Mouse (Mus musculus): ENCODE measurements at regions not wholly inside any gene's neighbourhood (a gene's known extent, or its start where the extent isn't known, plus 50 kb on each side); places are given as distances from the start of the nearest gene placed in this dataset.

- dilution Hi-C loops (cut with MboI; ENCODE audit: extremely low pct_ligation_motif_present, extremely low pct_unique_long_range_greater_than_20kb, low sequenced_read_pairs): no loop called here
- DNase-seq (ENCODE audit: extremely low read depth): no peak
- TF ChIP-seq E2F4 (IDR thresholded peaks at IDR 0.05; ENCODE audit: insufficient replicate concordance, low read depth, low read length): no peak
- TF ChIP-seq CHD1 (IDR thresholded peaks at IDR 0.05; ENCODE audit: low read depth, low read length): no peak
- no peak for TF ChIP-seq SMC3 (IDR thresholded peaks at IDR 0.05; ENCODE audit: low read depth, low read length)
- no peak for TF ChIP-seq NELFE (IDR thresholded peaks at IDR 0.05; ENCODE audit: low read depth, low read length)
- TF ChIP-seq USF2 (conservative IDR thresholded peaks at IDR 0.05; ENCODE audit: low read depth, low read length): no peak
- no peak for TF ChIP-seq MYC (IDR thresholded peaks at IDR 0.05; ENCODE audit: low read depth, low read length)
- no peak for TF ChIP-seq ETS1 (conservative IDR thresholded peaks at IDR 0.05; ENCODE audit: low read depth, low read length)
- no peak for TF ChIP-seq ZNF384 (IDR thresholded peaks at IDR 0.05; ENCODE audit: low read depth, low read length)
- TF ChIP-seq CTCF (conservative IDR thresholded peaks at IDR 0.05 in 1 of 2, IDR thresholded peaks at IDR 0.05 in 1 of 2; ENCODE audit: low read depth in 2 of 2, low read length in 2 of 2): no peak
- TF ChIP-seq RCOR1 (conservative IDR thresholded peaks at IDR 0.05; ENCODE audit: low read depth, low read length): no peak
- no peak for TF ChIP-seq BHLHE40 (IDR thresholded peaks at IDR 0.05; ENCODE audit: low read depth, low read length)
- no peak for TF ChIP-seq IRF4 (IDR thresholded peaks at IDR 0.05; ENCODE audit: low read depth, low read length)
- TF ChIP-seq USF1 (IDR thresholded peaks at IDR 0.05; ENCODE audit: low read depth, low read length): no peak
- no peak for TF ChIP-seq POLR2AphosphoS2 (IDR thresholded peaks at IDR 0.05; ENCODE audit: low read depth, low read length)
- TF ChIP-seq RAD21 (IDR thresholded peaks at IDR 0.05; ENCODE audit: low read depth, low read length): no peak
- TF ChIP-seq HCFC1 (IDR thresholded peaks at IDR 0.05; ENCODE audit: low read depth, low read length): no peak
- no peak for TF ChIP-seq ZMIZ1 (IDR thresholded peaks at IDR 0.05; ENCODE audit: low read depth, low read length)
- TF ChIP-seq KAT2A (IDR thresholded peaks at IDR 0.05; ENCODE audit: insufficient replicate concordance, low read length): no peak
- TF ChIP-seq ZKSCAN1 (IDR thresholded peaks at IDR 0.05; ENCODE audit: borderline replicate concordance, low read depth, low read length): no peak
These were observed 148.1 kb upstream of the Ccn2 start for GRCm38 (mm10) chr10:24447135-24447534.

GRCm38 (mm10) chr10:24448001-24448561 lies 147.2 kb upstream of the Ccn2 start:
- H3K9me3 ChIP-seq (replicated peaks; ENCODE audit: low read length): no peaks in the 10 kb centered on the region
- H3K4me2 ChIP-seq (ENCODE audit: insufficient read depth, low read depth, poor library complexity, severe bottlenecking): no peak overlapping the region
- DNase-seq (ENCODE audit: extremely low read depth): no peak
- H3K27ac ChIP-seq (ENCODE audit: insufficient read depth, low read depth): no peak overlapping the region
- no peaks in the 10 kb centered on the region for H3K4me1 ChIP-seq (ENCODE audit: control insufficient read depth in 1 of 2, insufficient read depth in 2 of 2)
- TF ChIP-seq JUND (conservative IDR thresholded peaks at IDR 0.05; ENCODE audit: low read depth, low read length) (no peak), POLR2AphosphoS2 (IDR thresholded peaks at IDR 0.05; ENCODE audit: low read depth, low read length) (no peak), ZKSCAN1 (IDR thresholded peaks at IDR 0.05; ENCODE audit: borderline replicate concordance, low read depth, low read length) (no peak), E2F4 (IDR thresholded peaks at IDR 0.05; ENCODE audit: insufficient replicate concordance, low read depth, low read length) (no peak), CHD1 (IDR thresholded peaks at IDR 0.05; ENCODE audit: low read depth, low read length) (no peak), ETS1 (conservative IDR thresholded peaks at IDR 0.05; ENCODE audit: low read depth, low read length) (no peak), KAT2A (IDR thresholded peaks at IDR 0.05; ENCODE audit: insufficient replicate concordance, low read length) (no peak), POLR2A (IDR thresholded peaks at IDR 0.05; ENCODE audit: low read depth, low read length) (no peak), ZNF384 (IDR thresholded peaks at IDR 0.05; ENCODE audit: low read depth, low read length) (no peak)
- in situ Hi-C loops (cut with MboI; ENCODE audit: low pct_ligation_motif_present, low pct_unique_long_range_greater_than_20kb, low sequenced_read_pairs): no loop called here
- H3K27me3 ChIP-seq (replicated peaks): no peaks in the 10 kb centered on the region
- no peaks in the 10 kb centered on the region for H3K36me3 ChIP-seq (replicated peaks in 1 of 2; ENCODE audit: control insufficient read depth in 1 of 2, insufficient read depth in 1 of 2, low read length in 1 of 2)
- H3K4me3 ChIP-seq (replicated peaks in 1 of 3; ENCODE audit: low read depth in 2 of 3, low read length in 2 of 3, poor library complexity in 1 of 3): no peak overlapping the region
- no peaks in the 10 kb centered on the region for H3K79me2 ChIP-seq (replicated peaks; ENCODE audit: control insufficient read depth, extremely low read depth, insufficient read depth, poor library complexity, severe bottlenecking)
- dilution Hi-C loops (cut with MboI; ENCODE audit: extremely low pct_ligation_motif_present, extremely low pct_unique_long_range_greater_than_20kb, low sequenced_read_pairs): no loop called here
- H3K9ac ChIP-seq (ENCODE audit: insufficient read depth, low read depth): no peak overlapping the region

More at GRCm38 (mm10) chr10:24447135-24447534, 148.1 kb upstream of the Ccn2 start:
- Histone ChIP-seq H3K9ac (ENCODE audit: insufficient read depth, low read depth) (no peak overlapping the region), H3K9me3 (replicated peaks; ENCODE audit: low read length) (no peaks in the 10 kb centered on the region), H3K4me2 (ENCODE audit: insufficient read depth, low read depth, poor library complexity, severe bottlenecking) (no peak overlapping the region), H3K4me3 (replicated peaks in 1 of 3; ENCODE audit: low read depth in 2 of 3, low read length in 2 of 3, poor library complexity in 1 of 3) (no peak overlapping the region), H3K27me3 (replicated peaks) (no peaks in the 10 kb centered on the region), H3K79me2 (replicated peaks; ENCODE audit: control insufficient read depth, extremely low read depth, insufficient read depth, poor library complexity, severe bottlenecking) (no peaks in the 10 kb centered on the region), H3K27ac (ENCODE audit: insufficient read depth, low read depth) (no peak overlapping the region), H3K36me3 (replicated peaks in 1 of 2; ENCODE audit: control insufficient read depth in 1 of 2, insufficient read depth in 1 of 2, low read length in 1 of 2) (no peaks in the 10 kb centered on the region), H3K4me1 (ENCODE audit: control insufficient read depth in 1 of 2, insufficient read depth in 2 of 2) (no peaks in the 10 kb centered on the region)
- in situ Hi-C loops (cut with MboI; ENCODE audit: low pct_ligation_motif_present, low pct_unique_long_range_greater_than_20kb, low sequenced_read_pairs): no loop called here

Data from CH12.LX (cell line).